Mouse (Mus musculus) myocyte (in vitro differentiated cells): ENCODE results near the gene Hfe.

Experiments
- MYOD1 ChIP-seq, 3 experiments: IDR thresholded peaks; one replicate each; pipeline ENCODE4 v1.6.1; 2011; ENCODE audit warnings: control low read depth in 2 of 3, low read depth in 2 of 3, mild to moderate bottlenecking in 2 of 3, moderate library complexity in 1 of 3; ENCODE audit not compliant: insufficient read length in 2 of 3, control insufficient read depth in 1 of 3
- POLR2A ChIP-seq: IDR thresholded peaks from one replicate; pipeline ENCODE4 v1.6.1; 2011; ENCODE audit warnings: low read depth, mild to moderate bottlenecking, control low read depth, moderate library complexity; ENCODE audit not compliant: insufficient read length
- POLR2AphosphoS2 ChIP-seq: IDR thresholded peaks from one replicate; pipeline ENCODE4 v1.6.1; 2011; ENCODE audit warnings: low read depth, control low read depth; ENCODE audit not compliant: insufficient read length
- REST ChIP-seq: IDR thresholded peaks from one replicate; pipeline ENCODE4 v1.6.1; 2011; ENCODE audit warnings: mild to moderate bottlenecking, control low read depth, moderate library complexity; ENCODE audit not compliant: insufficient read depth, insufficient read length
- TCF12 ChIP-seq: IDR thresholded peaks from one replicate; pipeline ENCODE4 v1.6.1; 2011; ENCODE audit warnings: mild to moderate bottlenecking, control low read depth; ENCODE audit not compliant: poor library complexity, insufficient read depth, severe bottlenecking
- USF1 ChIP-seq: IDR thresholded peaks from one replicate; pipeline ENCODE4 v1.6.1; 2011; ENCODE audit warnings: low read depth, mild to moderate bottlenecking, control low read depth, moderate library complexity

DNA sequence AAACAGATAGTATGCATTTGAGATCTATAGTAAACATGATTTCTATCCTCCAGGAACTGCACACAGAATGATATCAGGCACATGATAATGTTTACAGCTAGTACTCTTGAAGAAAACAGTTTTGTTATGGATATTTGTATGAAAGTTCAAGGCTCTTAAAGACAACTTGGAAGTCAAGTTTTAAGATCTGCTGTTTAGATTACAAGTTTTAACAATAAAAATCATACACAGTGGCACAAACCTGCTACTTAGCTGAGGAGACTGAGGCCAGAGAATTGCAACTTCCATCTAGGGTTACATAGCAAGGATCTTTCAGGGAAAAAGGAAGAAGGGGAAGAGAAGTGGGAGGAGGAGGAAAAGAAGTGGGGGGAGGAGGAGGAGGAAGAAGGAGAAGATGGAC is 44.3 kb upstream of the Hfe start:
- TF ChIP-seq REST (no peak), POLR2AphosphoS2 (no peak), MYOD1 (IDR thresholded peaks at IDR 0.05; ENCODE audit: control insufficient read depth in 1 of 3, insufficient read length in 2 of 3, low read depth in 2 of 3) (no peak), POLR2A (no peak), TCF12 (no peak), USF1 (no peak)
